27 mouse cellular contexts compared by ENCODE assay signal in the genomic region with DNA sequence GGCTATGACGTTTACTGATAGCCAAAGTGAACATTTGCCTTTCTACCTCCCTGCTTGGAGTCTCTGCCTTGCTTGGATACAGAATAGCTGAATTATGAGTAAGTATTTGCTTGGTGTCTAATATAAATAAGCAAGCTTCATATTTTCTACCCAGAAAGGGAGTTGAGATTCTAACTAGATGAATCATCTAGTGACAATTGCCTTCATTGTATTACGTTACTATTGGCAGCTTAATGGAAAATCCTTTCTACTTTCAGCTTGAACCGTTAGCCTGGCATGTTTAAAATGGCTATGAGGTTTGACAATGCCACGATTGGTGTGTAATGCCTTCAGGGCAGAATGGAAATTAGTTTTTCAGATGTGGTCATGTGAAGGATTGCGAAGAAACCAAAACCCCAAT. TPM values are rescaled to one million over a fixed set of nuclear protein-coding genes. Genes with fewer than 3 reads are reported as not detected.
DNase-seq lines count a peak whose midpoint lies in the region; ATAC-seq and TF ChIP-seq lines count a peak whose summit lies in the region.
"Had no signal": no experiment of that assay in that cellular context is flagged by ENCODE, and none has a peak within 500 bp of the region (broad histone marks: within the 10 kb centered on the region; RNA-seq: fewer than 3 reads in every experiment).

No protein-coding gene starts in this region.

- TF ChIP-seq CTCF in Patski (IDR thresholded peaks at IDR 0.05), result no peak

- intact Hi-C loops in heart, postnatal 14 days (cut with DNase I), result no loop called here

- no peaks in the 10 kb centered on the region for H3K36me3 ChIP-seq in heart, embryonic 15.5 days
- no peaks in the 10 kb centered on the region for H3K36me3 ChIP-seq in midbrain, embryonic 11.5 days (ENCODE audit: control insufficient read depth, insufficient read depth, low read length)
- no peaks in the 10 kb centered on the region for H3K36me3 ChIP-seq in midbrain, embryonic 10.5 days
- H3K36me3 ChIP-seq: embryonic facial prominence, embryonic 15.5 days; forebrain, embryonic 10.5 days; limb, embryonic 15.5 days had no signal

- CTCF ChIA-PET in Patski (lab: Charles Lee), result interaction anchor here (0.7 to 3.0 kb wide), 10 partner anchors 10 to 154 kb away, joined by 3 to 19 read pairs (median 4); no protein-coding TSS in a partner anchor

- no peak overlapping the region for H3K4me3 ChIP-seq in heart, embryonic 15.5 days
- no peak overlapping the region for H3K4me3 ChIP-seq in midbrain, embryonic 11.5 days (ENCODE audit: low read depth, low read length)
- H3K4me3 ChIP-seq in midbrain, embryonic 10.5 days, result no peak overlapping the region
- H3K4me3 ChIP-seq: embryonic facial prominence, embryonic 15.5 days; forebrain, embryonic 10.5 days; limb, embryonic 15.5 days had no signal

- H3K27me3 ChIP-seq in heart, embryonic 15.5 days, result no peaks in the 10 kb centered on the region
- H3K27me3 ChIP-seq in midbrain, embryonic 11.5 days (ENCODE audit: control insufficient read depth, insufficient read depth, low read length), result no peaks in the 10 kb centered on the region
- no peaks in the 10 kb centered on the region for H3K27me3 ChIP-seq in midbrain, embryonic 10.5 days (ENCODE audit: low read depth, poor library complexity, severe bottlenecking)
- no peaks in the 10 kb centered on the region for H3K27me3 ChIP-seq in Patski
- H3K27me3 ChIP-seq: embryonic facial prominence, embryonic 15.5 days; limb, embryonic 15.5 days had no signal

- POLR2A ChIA-PET in Patski (lab: Charles Lee), result interaction anchor here (3.0 kb wide), 1 partner anchor 10 kb away, joined by 13 read pairs; no protein-coding TSS in a partner anchor

- DNase-seq in heart, postnatal 14 days, result no peak
- peak; percentile 33 for DNase-seq in midbrain, embryonic 11.5 days (ENCODE audit: low spot score, missing footprints)
- no peak for DNase-seq in midbrain, embryonic 10.5 days (ENCODE audit: low spot score)
- peak; percentile 97 for DNase-seq in Patski (ENCODE audit: low read depth, low spot score)
- DNase-seq in fibroblast of lung, adult 2 months (ENCODE audit: low read depth), result peak; percentile 87
- DNase-seq in layer of hippocampus, adult 9-10 months (ENCODE audit: low spot score), result no peak
- no peak for DNase-seq in cerebellum, postnatal 4 days (ENCODE audit: low spot score in 2 of 2)
- DNase-seq: adrenal gland, postnatal 36 days; cerebellum, adult 11-12 months; cerebellum, postnatal 10 days; heart, postnatal 4 days; kidney, adult 9 months; kidney, postnatal 25 days; lung, postnatal 4 days; thymus, adult 2 months had no signal

- no peak overlapping the region for H3K9ac ChIP-seq in heart, embryonic 15.5 days
- H3K9ac ChIP-seq in midbrain, embryonic 11.5 days (ENCODE audit: low read length), result no peak overlapping the region
- H3K9ac ChIP-seq: embryonic facial prominence, embryonic 15.5 days; hindbrain, embryonic 14.5 days; limb, embryonic 15.5 days; liver, embryonic 14.5 days; lung, embryonic 14.5 days had no signal

- no peak overlapping the region for H3K4me2 ChIP-seq in heart, embryonic 15.5 days
- no peak overlapping the region for H3K4me2 ChIP-seq in midbrain, embryonic 11.5 days
- H3K4me2 ChIP-seq: embryonic facial prominence, embryonic 15.5 days; heart, embryonic 11.5 days; hindbrain, embryonic 14.5 days; limb, embryonic 15.5 days; lung, embryonic 14.5 days had no signal

- peak overlapping the region; percentile 15; the same call in 1 of the 2 replicates for H3K27ac ChIP-seq in heart, embryonic 15.5 days
- H3K27ac ChIP-seq in midbrain, embryonic 11.5 days (ENCODE audit: low read depth, low read length), result no peak overlapping the region
- H3K27ac ChIP-seq in midbrain, embryonic 10.5 days (replicated peaks), result no peak overlapping the region
- H3K27ac ChIP-seq: embryonic facial prominence, embryonic 15.5 days; forebrain, embryonic 10.5 days; hindbrain, embryonic 14.5 days; limb, embryonic 15.5 days; liver, embryonic 14.5 days; stomach, postnatal 0 days had no signal

- in situ Hi-C loops in Patski (cut with MboI; ENCODE audit: low pct_unique_long_range_greater_than_20kb), result no loop called here

- WGBS in heart, embryonic 15.5 days, result 62% methylated on average over 5 of the region's 5 CpGs
- 86% methylated on average over 5 of the region's 5 CpGs for WGBS in midbrain, embryonic 11.5 days
- 84% methylated on average over 5 of the region's 5 CpGs for WGBS in midbrain, embryonic 10.5 days

- no peak for ATAC-seq in heart, embryonic 15.5 days (replicated peaks; ENCODE audit: insufficient number of reproducible peaks, insufficient read depth, low FRiP score, low read depth)
- no peak for ATAC-seq in midbrain, embryonic 11.5 days (ENCODE audit: low FRiP score)
- ATAC-seq in Patski, result peak; percentile 85
- ATAC-seq: inflammation-experienced regulatory T-cells, adult 6 months had no signal

- H3K4me1 ChIP-seq in heart, embryonic 15.5 days (replicated peaks), result no peaks in the 10 kb centered on the region; the same call in 1 of the 2 replicates
- H3K4me1 ChIP-seq in midbrain, embryonic 11.5 days (ENCODE audit: control insufficient read depth, insufficient read depth, low read length), result no peaks in the 10 kb centered on the region
- H3K4me1 ChIP-seq in midbrain, embryonic 10.5 days, result no peaks in the 10 kb centered on the region
- H3K4me1 ChIP-seq: forebrain, embryonic 10.5 days had no signal

- no peaks in the 10 kb centered on the region for H3K9me3 ChIP-seq in heart, embryonic 15.5 days (replicated peaks)
- H3K9me3 ChIP-seq in midbrain, embryonic 11.5 days (ENCODE audit: control insufficient read depth, low read length), result no peaks in the 10 kb centered on the region
- H3K9me3 ChIP-seq in midbrain, embryonic 10.5 days (replicated peaks), result no peaks in the 10 kb centered on the region
- H3K9me3 ChIP-seq: embryonic facial prominence, embryonic 15.5 days; forebrain, embryonic 10.5 days; limb, embryonic 15.5 days had no signal

RNA-seq across cellular contexts. Expression of gene Tm4sf1, which starts 2.7 kb away (rescaled TPM):
- 297 and 303 TPM in 2 replicates for polyA plus RNA-seq in heart, embryonic 15.5 days (2015; fragmentation: Nextera tagmentation; extraction: Ambion mirVana)
- 100 to 1,000 TPM in 1 of 2 experiments, 10 to 100 TPM in 1; 93.6 to 121 TPM for total RNA-seq in heart, postnatal 14 days (2021)
- 30.6 and 31.7 TPM in 2 replicates for polyA plus RNA-seq in midbrain, embryonic 11.5 days (2014; fragmentation: Nextera tagmentation; extraction: Ambion mirVana)
- polyA plus RNA-seq in midbrain, embryonic 10.5 days (2016; fragmentation: Nextera tagmentation; extraction: Ambion mirVana), result 22.2 and 31.9 TPM in 2 replicates
- polyA plus RNA-seq in Patski (2021), result 126 TPM
- total RNA-seq: megakaryocyte-erythroid progenitor cell, adult 5-6 weeks; neutrophil, adult 5-6 weeks had no signal
- polyA plus RNA-seq: inflammation-experienced regulatory T-cells, adult 6 months had no signal

Comparison
In these comparisons a context has a peak if more than half of its experiments do, and no peak if none do; other contexts are left out.
1. DNase-seq: peak in midbrain, embryonic 11.5 days (single experiment), Patski (single experiment) and fibroblast of lung, adult 2 months (single experiment); none in heart, postnatal 14 days (0 of 2), midbrain, embryonic 10.5 days (single experiment), layer of hippocampus, adult 9-10 months (single experiment) and cerebellum, postnatal 4 days (0 of 2).